Mouse (Mus musculus) right cerebral cortex, postnatal 10 days (tissue): ENCODE results near the gene Gm5485.

Experiments used
- DNase-seq, 2 experiments: peaks; one replicate each; pipeline ENCODE4 v3.0.0; 2021; ENCODE audit warnings: low spot score in 2 of 2

Gm5485 gene

GRCm38 (mm10) chr16:48372461-48372860 lies 39.8 kb downstream of the Gm5485 start:
- no peak for DNase-seq

- DNase-seq = no peak
These were observed 44.1 kb downstream of the Gm5485 start for GRCm38 (mm10) chr16:48368096-48368495.

- DNase-seq = no peak
These were observed 45.4 kb downstream of the Gm5485 start for GRCm38 (mm10) chr16:48366801-48367200.

GRCm38 (mm10) chr16:48360887-48361286 lies 51.3 kb downstream of the Gm5485 start:
- DNase-seq = peak; percentile 58 to 68

GRCm38 (mm10) chr16:48356417-48356816 lies 55.8 kb downstream of the Gm5485 start:
- no peak for DNase-seq

- no peak for DNase-seq
These were observed 56.5 kb downstream of the Gm5485 start for GRCm38 (mm10) chr16:48355716-48356115.
